Mouse (Mus musculus) left cerebral cortex, postnatal 36 days (tissue): ENCODE results near the gene Rps6ka4. TPM values are rescaled to one million over a fixed set of nuclear protein-coding genes. Genes with fewer than 3 reads are reported as not detected.

Source experiments
- DNase-seq, 2 experiments: peaks; one replicate each; pipeline ENCODE4 v3.0.0; 2021 to 2022; ENCODE audit warnings: low spot score in 2 of 2, mixed read lengths in 1 of 2
- intact Hi-C: fragments of 180-260 bp; cut with DNase I; formaldehyde crosslinking; loops from one replicate; pipeline ENCODE4 v1.15.1; 2025
- microRNA-seq: library from miRNA; unstranded; fragments of <30 nt; microRNA quantifications from one replicate; pipeline ENCODE4 v1.2.0, GENCODE M21; 2022
- total RNA-seq, 2 experiments: library from RNA; stranded (reverse); gene quantifications; 2 replicates each; pipeline ENCODE4 v1.2.3; 2021

Rps6ka4 gene
- total RNA-seq, 2 experiments from 2014 or later, result 29.6 to 45.4 TPM

DNA sequence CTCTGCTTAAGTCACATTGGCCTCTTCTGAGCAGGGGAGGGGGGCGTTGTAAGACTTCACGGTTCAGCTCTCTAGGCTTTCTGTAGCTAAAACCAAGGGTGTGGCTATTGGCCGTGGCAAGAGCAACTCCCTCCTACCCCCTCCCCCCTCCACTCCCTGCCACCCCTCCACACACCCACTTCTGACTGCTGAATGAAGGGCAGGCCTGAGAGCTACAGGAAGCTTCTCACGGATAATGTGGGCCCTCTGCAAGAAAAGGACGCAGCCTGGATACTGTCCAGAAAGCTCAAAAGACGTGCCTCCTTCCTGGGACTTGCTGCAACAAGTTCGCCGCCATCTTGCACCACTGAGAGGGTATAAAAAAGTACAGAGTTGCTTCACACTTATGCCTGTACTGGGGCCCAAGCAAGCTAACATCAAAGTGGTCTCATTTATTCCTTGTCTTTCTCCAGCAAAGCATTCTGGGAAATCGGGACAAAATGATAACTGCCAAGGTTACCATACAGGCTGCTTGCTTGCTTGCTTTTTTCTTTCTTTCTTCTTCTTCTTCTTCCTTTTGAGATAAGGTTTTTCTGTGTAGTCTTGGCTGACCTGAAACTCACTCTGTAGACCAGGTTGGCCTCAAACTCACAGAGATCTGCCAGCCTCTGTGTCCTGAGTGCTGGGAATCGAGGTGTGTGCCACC is 21.2 kb downstream of the Rps6ka4 start:
- intact Hi-C loops, result no loop called here
- no peak for DNase-seq

- DNase-seq, result no peak
- intact Hi-C loops, result no loop called here
Observed at GRCm38 (mm10) chr19:6814958-6815357, 25.5 kb downstream of the Rps6ka4 start.

GRCm38 (mm10) chr19:6814366-6814765 is 26.1 kb downstream of the Rps6ka4 start:
- intact Hi-C loops, result no loop called here
- no peak for DNase-seq

Small RNA genes within 50 kb of the gene (microRNA-seq; reads per million reads assigned to microRNA genes)
- gene Mir5046, result not detected

Other genes with a start within 250 kb of the Rps6ka4 start
- 1 to 10 TPM; 2.3 to 3.7 TPM for gene Ccdc88b, start 17.6 kb upstream of the Rps6ka4 start, total RNA-seq
- 10 to 100 TPM; 39.8 to 48.2 TPM for gene Trmt112, start 69.1 kb upstream of the Rps6ka4 start, total RNA-seq
- 100 to 1,000 TPM; 341 to 382 TPM for gene Prdx5, start 69.5 kb upstream of the Rps6ka4 start, total RNA-seq
- gene Esrra, start 81.2 kb upstream of the Rps6ka4 start, total RNA-seq, result 10 to 100 TPM; 60.6 to 66.4 TPM
- 10 to 100 TPM; 23.8 to 30.8 TPM for gene Catsperz, start 84.7 kb upstream of the Rps6ka4 start, total RNA-seq
- 10 to 100 TPM; 34.9 to 37.0 TPM for gene Kcnk4, start 93.9 kb upstream of the Rps6ka4 start, total RNA-seq
- gene Bad, start 101.2 kb upstream of the Rps6ka4 start, total RNA-seq, result 10 to 100 TPM; 36.6 to 42.6 TPM
- 100 to 1,000 TPM in 1 of 2 experiments, 10 to 100 TPM in 1; 94.1 to 108 TPM for gene Gpr137, start 101.8 kb upstream of the Rps6ka4 start, total RNA-seq
- gene Ppp1r14b, start 134.3 kb upstream of the Rps6ka4 start, total RNA-seq, result 10 to 100 TPM; 51.5 to 55.6 TPM
- 10 to 100 TPM in 1 of 2 experiments, 1 to 10 TPM in 1; 9.7 to 12.5 TPM for gene Plcb3, start 135.8 kb upstream of the Rps6ka4 start, total RNA-seq
- gene Fkbp2, start 139.9 kb upstream of the Rps6ka4 start, total RNA-seq, result 100 to 1,000 TPM; 102 to 103 TPM
- 100 to 1,000 TPM in 1 of 2 experiments, 10 to 100 TPM in 1; 88.0 to 104 TPM for gene Vegfb, start 147.0 kb upstream of the Rps6ka4 start, total RNA-seq
- gene Dnajc4, start 151.9 kb upstream of the Rps6ka4 start, total RNA-seq, result 10 to 100 TPM; 22.9 to 28.1 TPM
- gene Nudt22, start 155.5 kb upstream of the Rps6ka4 start, total RNA-seq, result 10 to 100 TPM; 12.5 to 16.8 TPM
- 10 to 100 TPM; 20.4 to 24.7 TPM for gene Trpt1, start 155.5 kb upstream of the Rps6ka4 start, total RNA-seq
- gene Fermt3, start 178.8 kb upstream of the Rps6ka4 start, total RNA-seq, result 1 to 10 TPM; 3.7 to 4.9 TPM
- gene Stip1, start 199.3 kb upstream of the Rps6ka4 start, total RNA-seq, result 100 to 1,000 TPM; 179 to 201 TPM
- gene Macrod1, start 216.2 kb upstream of the Rps6ka4 start, total RNA-seq, result 10 to 100 TPM; 14.1 to 17.6 TPM